Mouse (Mus musculus): ENCODE measurements around the gene Gm49393.
"Not testable (repeated sequence)": the region's sequence is repeated elsewhere in the genome, so short reads cannot be mapped to it uniquely, and the experiment has no call there.

The Gm49393 gene

DNA sequence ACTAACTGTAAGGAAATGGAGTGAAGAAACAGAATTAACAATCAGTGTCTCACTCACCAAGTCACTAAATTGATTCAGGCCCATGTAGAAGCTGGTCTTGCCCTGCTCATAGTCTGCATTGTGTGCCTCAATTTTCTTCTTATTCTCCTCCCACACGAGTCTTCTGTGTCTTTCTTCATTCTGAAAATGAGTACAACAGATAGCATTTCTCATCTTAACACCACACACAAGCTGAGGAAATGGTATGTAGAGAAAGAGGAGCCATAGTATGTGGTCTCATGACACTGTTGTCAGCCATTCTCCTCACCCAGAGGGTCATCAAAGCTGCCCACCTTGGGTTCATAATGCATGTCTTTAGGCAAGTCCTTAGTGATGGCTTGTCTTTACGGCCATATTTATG, at the start of gene Gm49393:
Gm49393 (minus strand) TSS at position 101 of the 400 bp plus-strand sequence.
- POLR2A ChIA-PET, CTCF ChIA-PET: not testable (repeated sequence)

DNA sequence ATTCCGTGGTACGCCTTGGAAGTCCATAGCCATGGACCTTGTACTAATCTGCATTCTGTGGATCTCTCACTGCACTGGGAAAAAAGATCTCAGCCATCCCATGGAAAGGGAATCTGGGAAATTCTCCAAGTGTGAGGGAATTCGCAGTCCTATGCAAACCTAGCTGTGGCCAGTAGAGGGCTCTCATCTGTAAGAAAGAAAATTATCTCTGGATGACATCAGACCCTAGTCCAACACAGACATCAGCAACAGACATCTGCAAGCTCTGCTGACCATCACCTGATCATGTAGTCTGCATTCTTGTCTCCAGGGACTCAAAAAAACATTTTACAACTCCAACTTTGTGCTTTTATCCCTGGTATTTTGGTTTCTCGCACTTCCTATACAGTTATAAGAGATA, 36.9 kb upstream of the Gm49393 start:
- CTCF ChIA-PET: interaction anchor here in 1 of 4 experiments (0.7 kb wide), 1 partner anchor 475 kb away, joined by 3 read pairs; no protein-coding TSS in a partner anchor
- POLR2A ChIA-PET: not testable (repeated sequence)

DNA sequence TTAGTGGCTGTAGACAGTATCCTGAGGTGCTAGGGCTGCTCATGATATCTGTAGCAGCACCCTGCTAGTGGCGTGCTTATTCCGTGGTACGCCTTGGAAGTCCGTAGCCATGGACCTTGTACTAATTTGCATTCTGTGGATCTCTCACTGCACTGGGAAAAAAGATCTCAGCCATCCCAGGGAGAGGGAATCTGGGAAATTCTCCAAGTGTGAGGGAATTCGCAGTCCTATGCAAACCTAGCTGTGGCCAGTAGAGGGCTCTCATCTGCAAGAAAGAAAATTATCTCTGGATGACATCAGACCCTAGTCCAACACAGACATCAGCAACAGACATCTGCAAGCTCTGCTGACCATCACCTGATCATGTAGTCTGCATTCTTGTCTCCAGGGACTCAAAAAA, 28.6 kb upstream of the Gm49393 start:
- POLR2A ChIA-PET, CTCF ChIA-PET: not testable (repeated sequence)

DNA sequence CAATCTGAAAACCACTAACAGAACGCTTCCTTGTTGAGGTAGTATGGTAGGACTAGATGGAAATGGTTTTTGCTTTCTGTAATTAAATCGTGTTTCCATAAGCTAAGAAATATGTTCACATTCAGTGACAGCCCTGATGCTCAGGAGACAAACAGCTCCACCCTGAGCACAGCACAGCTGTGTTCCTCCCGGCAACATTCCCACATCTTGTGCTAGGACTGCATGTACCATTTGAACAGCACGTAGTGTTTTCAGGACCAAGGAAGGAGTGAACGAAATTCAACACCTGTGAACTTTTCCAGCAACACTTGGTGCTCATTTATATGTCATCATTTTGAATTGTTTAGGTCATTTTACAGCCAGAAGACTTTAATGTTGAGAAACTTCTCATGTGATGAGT, 26.3 kb upstream of the Gm49393 start:
- ChIA-PET POLR2A (no interaction called here), CTCF (no interaction called here)

DNA sequence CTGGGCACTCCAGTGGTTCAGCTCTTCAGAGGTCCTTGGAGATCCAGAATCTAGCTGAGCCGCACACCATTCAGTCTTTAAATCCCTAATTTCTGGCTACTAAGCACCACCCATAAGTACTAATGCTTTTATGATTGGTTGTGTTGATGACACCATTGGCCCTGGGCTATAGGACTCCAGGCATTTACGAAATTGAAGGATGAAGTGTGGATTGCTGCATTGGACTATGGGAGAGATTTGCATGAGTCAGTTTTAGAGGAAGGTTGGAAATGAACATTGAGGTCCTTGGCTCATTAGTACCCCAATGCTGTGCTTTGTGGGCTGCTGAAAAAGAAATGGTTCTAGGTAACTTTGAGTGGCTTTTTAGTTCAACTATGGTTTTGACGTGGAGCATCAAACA, 6.5 kb upstream of the Gm49393 start, which contains the start of gene Tpbpa:
Tpbpa (minus strand) TSS at position 101 of the 400 bp plus-strand sequence.
- CTCF ChIA-PET, POLR2A ChIA-PET: not testable (repeated sequence)

DNA sequence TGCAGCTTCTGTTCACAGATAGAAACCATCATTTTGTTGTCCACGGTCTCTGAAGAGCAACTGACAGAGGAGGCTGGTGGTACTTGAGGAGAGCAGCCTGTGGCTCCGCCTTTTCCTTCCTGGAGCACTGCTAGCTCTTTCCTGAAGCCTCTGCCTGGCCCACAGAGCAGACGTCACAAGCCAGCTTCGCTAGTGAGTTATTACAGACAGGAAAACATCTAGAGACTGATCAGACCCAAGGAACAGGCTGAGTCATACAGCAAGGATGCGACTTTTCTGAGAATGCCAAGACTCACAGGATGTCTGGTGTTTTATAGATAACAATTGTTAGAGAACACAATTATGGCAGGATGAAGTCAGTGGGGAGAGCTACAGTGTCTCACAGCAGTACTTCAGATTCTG, 1.1 kb upstream of the Gm49393 start, which contains the start of the genes Gm49391 and Ctla2a:
Gm49391 (minus strand) TSS at position 72 of the 402 bp plus-strand sequence.
Ctla2a (minus strand) TSS at position 126 of the 402 bp plus-strand sequence.
- ChIA-PET POLR2A (no interaction called here), CTCF (no interaction called here)

DNA sequence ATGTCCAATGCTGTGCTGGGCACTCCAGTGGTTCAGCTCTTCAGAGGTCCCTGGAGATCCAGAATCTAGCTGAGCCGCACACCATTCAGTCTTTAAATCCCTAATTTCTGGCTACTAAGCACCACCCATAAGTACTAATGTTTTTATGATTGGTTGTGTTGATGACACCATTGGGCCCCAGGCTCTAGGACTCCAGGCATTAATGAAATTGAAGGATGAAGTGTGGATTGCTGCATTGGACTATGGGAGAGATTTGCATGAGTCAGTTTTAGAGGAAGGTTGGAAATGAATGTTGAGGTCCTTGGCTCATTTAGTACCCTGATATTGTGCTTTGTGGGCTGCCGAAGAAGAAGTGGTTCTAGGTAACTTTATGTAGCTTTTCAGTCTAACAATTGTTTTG, 30.6 kb downstream of the Gm49393 start, which contains the start of gene Tpbpb:
Tpbpb (minus strand) TSS at position 101 of the 400 bp plus-strand sequence.
- CTCF ChIA-PET: not testable (repeated sequence)
- POLR2A ChIA-PET: interaction anchor here in 1 of 4 experiments (0.7 kb wide), 1 partner anchor 412 kb away, joined by 3 read pairs; no protein-coding TSS in a partner anchor

DNA sequence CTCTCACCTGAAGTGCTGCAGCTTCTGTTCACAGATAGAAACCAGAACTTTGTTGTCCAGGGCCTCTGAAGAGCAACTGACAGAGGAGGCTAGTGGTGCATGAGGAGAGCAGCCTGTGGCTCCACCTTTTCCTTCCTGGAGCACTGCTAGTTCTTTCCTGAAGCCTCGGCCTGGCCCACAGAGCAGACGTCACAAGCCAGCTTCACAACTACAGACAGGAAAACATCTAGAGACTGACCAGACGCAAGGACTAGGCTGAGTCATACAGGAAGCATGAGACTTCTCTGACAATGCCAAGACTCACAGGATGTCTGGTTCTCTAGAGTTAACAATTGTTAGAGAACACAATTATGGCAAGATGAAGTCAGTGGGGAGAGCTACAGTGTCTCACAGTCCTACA, 38.1 kb downstream of the Gm49393 start, which contains the start of gene Ctla2b:
Ctla2b (minus strand) TSS at position 120 of the 400 bp plus-strand sequence.
- ChIA-PET CTCF (no interaction called here), POLR2A (interaction anchor here in 1 of 4 experiments (0.7 kb wide), 1 partner anchor 948 kb away, joined by 5 read pairs; no protein-coding TSS in a partner anchor)

DNA sequence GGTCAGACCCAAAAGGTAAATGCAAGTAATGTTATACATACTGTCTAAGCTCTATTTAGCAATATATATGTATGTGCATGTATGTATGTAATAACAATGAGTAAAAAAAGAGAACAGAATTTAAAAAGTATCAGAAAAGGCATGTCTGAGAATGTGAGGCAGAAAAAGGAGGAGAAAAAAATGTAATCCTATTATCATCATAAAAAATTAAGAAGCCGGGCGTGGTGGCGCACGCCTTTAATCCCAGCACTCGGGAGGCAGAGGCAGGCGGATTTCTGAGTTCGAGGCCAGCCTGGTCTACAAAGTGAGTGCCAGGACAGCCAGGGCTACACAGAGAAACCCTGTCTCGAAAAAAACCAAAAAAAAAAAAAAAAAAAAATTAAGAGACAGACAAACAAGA, 38.6 kb downstream of the Gm49393 start, which contains the start of gene Gm49392:
Gm49392 (minus strand) TSS at position 101 of the 400 bp plus-strand sequence.
- POLR2A ChIA-PET: interaction anchor here in 1 of 4 experiments (0.7 kb wide), 1 partner anchor 947 kb away, joined by 5 read pairs; no protein-coding TSS in a partner anchor
- CTCF ChIA-PET: not testable (repeated sequence)

DNA sequence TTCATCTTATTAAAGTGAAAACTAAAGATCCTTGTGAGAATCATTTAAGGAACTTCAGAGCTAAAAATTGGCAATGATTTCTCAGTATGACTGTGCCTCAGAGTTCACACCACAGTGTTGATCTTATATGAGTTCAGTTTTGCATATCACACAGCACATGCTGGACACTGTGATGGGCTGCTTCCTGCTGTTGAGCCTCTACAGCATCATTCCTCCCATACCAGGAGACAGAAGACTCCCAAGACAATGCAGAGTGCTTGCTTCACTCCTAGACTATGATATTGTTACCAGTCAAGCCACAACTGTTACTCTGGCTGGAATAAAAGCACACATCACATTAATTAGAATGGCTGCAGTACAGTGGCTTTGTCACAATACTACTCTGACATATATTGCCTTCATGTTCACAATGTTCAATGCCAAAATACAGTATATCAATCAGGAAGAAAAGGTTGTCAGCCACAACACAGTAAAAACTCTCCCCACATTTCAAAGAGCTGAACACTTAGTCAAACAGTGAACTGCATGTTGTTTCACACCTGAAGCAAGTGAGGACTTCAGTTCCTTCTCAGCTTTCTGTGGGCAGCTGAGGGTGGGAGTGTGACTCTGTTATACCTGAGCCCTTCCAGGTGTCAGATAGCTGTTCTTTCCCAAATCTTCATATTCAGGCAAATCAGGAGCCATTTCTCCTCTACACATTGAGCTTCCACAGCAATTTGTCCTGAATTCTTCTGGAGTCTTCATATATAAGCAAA, 39.8 kb downstream of the Gm49393 start:
- ChIA-PET POLR2A (interaction anchor here in 1 of 4 experiments (0.6 kb wide), 1 partner anchor 305 kb away, joined by 6 read pairs; no protein-coding TSS in a partner anchor), CTCF (no interaction called here)

DNA sequence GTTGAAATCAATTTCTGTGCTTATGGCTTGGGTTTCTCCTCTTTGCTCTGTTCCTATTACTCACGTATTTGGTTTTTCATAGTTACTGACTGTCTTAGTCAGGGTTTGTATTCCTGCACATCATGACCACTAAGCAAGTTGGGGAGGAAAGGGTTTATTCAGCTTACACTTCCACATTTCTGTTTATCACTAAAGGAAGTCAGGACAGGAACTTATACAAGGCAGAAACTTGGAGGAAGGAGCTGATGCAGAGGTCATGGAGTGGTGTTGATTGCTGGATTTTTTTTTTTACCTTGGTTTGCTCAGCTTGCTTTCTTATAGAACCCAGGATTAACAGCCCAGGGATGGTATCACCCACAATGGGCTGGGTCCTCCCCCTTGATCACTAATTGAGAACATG, 43.1 kb downstream of the Gm49393 start:
- ChIA-PET POLR2A (no interaction called here), CTCF (no interaction called here)

DNA sequence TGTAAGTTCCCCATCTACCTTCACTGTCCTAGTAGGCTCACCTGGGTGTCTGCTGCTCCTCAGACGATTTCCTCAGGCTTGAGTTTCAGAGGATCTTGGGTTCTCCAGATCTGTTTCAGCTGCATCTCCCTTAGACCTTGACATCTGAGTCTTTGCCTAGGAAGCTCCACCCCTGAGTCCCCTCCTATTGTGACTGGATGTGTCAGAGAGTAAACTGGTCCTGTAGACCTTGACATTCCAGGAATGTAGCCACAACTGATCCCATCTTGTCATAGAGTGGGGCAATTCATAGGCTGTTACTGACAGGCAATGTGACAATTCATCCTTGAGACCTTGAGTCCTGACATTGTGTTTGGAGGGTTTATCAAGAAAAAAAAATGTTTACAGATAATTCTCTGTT, 71.1 kb downstream of the Gm49393 start, which contains the start of gene 4930486L24Rik:
4930486L24Rik (minus strand) TSS at position 195 of the 400 bp plus-strand sequence.
- CTCF ChIA-PET: no interaction called here
- POLR2A ChIA-PET: no interaction called here

DNA sequence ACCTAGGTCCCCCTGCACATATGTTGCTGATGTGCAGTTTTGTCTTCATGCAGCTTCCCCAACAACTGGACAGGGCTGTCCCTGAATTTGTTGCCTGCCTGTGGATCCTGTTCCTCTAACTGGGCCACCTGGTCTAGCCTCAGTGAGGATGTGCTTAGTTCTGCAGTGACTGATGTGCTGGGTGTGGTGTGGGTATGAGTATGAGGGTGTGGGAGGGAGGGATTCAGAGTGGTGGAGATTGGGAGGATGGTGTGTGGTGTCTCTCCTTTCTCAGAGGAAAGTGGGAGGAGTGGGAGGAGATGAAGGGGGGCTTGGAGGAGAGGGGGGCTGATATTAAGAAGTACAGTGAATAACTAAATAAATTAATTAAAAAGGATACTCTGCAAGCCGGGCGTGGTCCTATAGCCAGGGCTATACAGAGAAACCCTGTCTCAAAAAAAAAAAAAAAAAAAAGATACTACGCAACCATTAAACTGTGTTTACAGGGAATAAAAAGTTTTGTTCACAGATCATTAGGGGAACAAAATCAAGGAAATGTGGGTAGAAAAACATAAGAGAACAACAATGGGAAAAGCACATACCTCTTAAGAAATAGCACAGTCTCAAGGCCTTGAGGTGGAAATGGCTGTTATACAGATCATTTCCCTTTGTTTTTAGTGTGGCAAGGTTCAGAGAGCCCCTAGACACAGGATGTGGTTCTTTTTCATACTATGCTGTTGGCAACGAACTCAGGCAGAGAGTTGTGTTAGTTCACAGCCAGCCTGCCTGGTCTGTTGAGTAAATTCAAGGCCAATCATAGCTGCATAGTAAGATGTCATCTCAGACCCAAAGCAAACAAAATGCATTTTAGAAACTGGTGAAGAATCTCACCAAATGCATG, 86.9 kb downstream of the Gm49393 start:
- POLR2A ChIA-PET: no interaction called here
- CTCF ChIA-PET: no interaction called here

DNA sequence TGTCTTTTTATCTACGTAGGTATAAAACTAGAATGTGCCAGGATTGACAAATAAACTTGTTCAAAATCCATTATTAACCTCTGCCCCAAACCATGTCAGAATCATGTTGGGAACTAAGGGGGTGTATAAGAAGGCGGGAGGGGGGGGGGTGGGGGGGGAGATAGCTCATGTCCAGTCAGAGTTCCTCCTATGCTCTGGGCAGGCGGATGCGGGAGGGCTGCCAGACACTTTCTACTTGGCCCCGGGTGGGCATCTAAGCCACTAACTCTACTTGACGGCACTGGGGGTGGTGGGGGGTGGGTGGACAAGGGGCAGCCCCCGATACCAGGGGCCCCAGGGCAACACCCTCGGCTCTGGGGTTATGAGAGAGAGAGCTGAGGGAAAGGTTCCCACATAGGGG, 92.2 kb downstream of the Gm49393 start:
- CTCF ChIA-PET: interaction anchor here in 1 of 4 experiments (0.5 kb wide), 1 partner anchor 696 kb away, joined by 5 read pairs; no protein-coding TSS in a partner anchor
- POLR2A ChIA-PET: no interaction called here

DNA sequence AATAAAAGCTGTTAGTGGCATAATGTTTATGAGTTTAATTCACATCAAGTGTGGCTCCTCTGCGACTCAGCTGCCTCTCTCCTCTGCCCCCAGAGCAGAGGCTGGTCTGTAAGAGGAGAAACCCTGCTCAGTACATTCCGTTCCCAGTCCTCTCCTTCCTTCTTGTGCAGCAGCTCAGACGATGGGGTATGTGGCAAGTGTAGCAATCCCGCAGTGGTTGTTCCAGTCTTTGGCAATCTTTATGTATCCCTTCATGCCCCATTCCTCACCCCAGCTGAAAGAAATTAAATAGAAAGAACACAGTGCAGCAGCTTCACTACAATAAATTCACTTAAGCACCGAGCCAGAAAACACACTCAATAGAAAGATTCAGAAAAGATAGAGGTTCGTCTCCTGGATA, 92.7 kb downstream of the Gm49393 start:
- ChIA-PET CTCF (interaction anchor here in 1 of 4 experiments (0.5 kb wide), 1 partner anchor 696 kb away, joined by 5 read pairs; no protein-coding TSS in a partner anchor), POLR2A (no interaction called here)

DNA sequence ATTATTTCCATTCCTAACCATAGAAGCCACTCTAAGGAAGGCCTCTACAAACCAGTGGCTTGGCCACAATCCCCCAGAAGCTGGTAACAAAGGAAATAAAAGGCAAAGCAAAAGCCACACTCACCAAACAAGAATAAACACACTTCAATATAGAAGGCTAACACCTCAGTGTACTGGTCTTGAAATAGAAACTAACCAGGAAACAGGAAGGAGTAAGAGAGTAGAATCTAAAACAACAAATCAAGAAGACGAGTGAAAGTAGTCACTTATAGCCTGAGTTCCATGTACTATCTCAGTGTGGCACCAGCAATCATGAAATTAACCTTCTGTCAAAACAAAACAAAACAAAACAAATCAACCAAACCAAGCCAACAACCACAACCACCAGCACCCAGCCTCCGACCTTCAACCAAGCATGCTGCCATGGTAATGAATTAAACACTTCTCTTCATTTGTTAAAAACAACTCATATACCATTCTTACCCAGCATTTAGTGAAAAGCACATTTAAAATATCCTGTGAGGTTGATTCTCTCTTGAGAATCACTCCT, 96.0 kb downstream of the Gm49393 start:
- ChIA-PET POLR2A (no interaction called here), CTCF (no interaction called here)

DNA sequence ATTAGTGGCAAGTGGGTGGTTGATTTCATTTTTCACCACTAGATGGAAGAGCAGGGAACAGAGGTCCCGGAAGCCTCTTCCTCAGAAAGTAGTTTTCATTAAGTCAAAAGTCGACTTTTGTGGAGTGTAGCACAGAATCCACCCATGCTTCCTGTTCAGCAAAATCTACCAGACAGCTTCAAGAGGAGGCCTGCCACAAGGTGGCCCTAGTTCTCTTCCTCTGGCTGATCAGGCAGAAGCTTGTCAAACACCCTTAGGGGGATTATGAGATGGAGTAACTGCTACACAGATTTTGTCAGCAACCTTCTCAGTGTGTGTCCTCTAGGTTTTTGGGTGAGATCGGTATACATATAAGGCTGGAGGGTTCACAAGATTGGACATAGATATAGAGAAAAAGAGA, 109.3 kb downstream of the Gm49393 start:
- POLR2A ChIA-PET: no interaction called here
- CTCF ChIA-PET: interaction anchor here (0.6 to 1.3 kb wide), 5 partner anchors 28 to 416 kb away, joined by 3 to 10 read pairs (median 3); no protein-coding TSS in a partner anchor

DNA sequence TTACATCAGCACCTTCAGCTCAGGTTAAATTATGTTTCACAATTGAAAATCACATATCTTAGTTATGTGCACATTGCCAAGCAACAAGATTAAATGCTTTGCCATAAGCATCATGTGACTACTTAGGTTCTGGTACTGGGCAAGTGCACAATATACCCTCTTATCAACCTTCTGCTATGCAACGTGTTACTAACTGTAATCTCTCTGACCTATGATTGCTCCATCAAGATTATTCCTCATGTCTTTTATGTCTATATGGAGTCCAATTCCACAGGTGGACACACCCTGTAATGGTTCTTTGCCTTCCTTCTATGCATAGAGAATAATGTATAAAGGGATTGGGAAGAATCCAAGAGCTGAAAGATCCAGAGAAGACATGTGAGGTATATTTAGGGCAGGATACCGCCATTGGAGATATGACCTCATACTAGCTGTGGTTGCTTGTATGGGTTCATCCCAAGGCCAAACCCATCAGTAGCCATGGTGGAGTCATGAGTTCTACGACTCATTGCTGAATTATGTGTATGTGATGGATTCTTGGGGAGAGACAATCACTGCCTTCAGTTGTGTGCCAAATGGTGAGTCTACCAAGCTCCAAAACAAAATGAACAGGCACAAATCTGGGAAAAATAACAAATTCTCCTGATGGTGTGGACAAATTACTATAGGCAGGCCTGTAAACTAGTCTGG, 114.8 kb downstream of the Gm49393 start:
- CTCF ChIA-PET: interaction anchor here in 2 of 4 experiments (1.6 to 2.8 kb wide), 4 partner anchors 61 to 75 kb away, joined by 8 to 34 read pairs (median 16); no protein-coding TSS in a partner anchor
- POLR2A ChIA-PET: interaction anchor here in 1 of 4 experiments (1.3 kb wide), 1 partner anchor 14 kb away, joined by 4 read pairs; no protein-coding TSS in a partner anchor

DNA sequence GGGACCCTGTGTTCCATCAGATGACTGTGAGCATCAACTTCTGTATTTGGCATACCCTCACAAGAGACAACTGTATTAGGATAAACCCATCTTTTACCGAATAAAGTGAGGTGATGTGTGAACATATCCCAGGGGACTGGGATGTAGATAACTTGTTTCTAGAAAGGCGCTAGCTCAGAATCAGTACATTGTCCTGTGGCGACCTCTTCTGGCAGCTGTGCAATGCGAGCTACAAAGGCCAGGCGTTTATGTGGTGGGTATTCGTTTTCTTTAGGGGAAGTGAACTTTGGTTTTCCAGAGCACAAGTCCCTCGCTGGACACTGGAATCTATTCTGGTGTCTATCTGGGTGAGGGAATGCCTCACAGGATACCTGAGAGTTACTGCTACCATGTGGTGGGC, 115.9 kb downstream of the Gm49393 start:
- ChIA-PET POLR2A (no interaction called here), CTCF (interaction anchor here (0.5 to 2.8 kb wide), 33 partner anchors 14 to 1239 kb away, joined by 3 to 34 read pairs (median 4); partner anchors contain the start of genes Ctsll3 (in 1 of the 4) and Gas1 (in 1 of the 4))

Data from embryonic stem cell, embryonic (primary cell).